ENCODE assay signal across 8 mouse cellular contexts in genomic region chr14:4182491-4183210, GRCm38 (mm10). TPM values are rescaled to one million over a fixed set of nuclear protein-coding genes. Genes with fewer than 3 reads are reported as not detected.
DNase-seq lines count a peak whose midpoint lies in the region; ATAC-seq lines count a peak whose summit lies in the region.
"Not testable (repeated sequence)": the region's sequence is repeated elsewhere in the genome, so short reads cannot be mapped to it uniquely, and the experiment has no call there.
"Had no signal": no experiment of that assay in that cellular context is flagged by ENCODE, and none has a peak within 500 bp of the region (broad histone marks: within the 10 kb centered on the region; RNA-seq: fewer than 3 reads in every experiment).

Gene Gm2974 (plus strand): TSS chr14:4182576.

- peak; percentile 16 to 35 for DNase-seq in cerebellum, postnatal 25 days
- DNase-seq in limb, embryonic 10.5 days (ENCODE audit: low spot score), result peak; percentile 26
- DNase-seq in midbrain, embryonic 10.5 days (ENCODE audit: low spot score), result peak; percentile 12
- DNase-seq in right cerebral cortex, adult 18-20 months, result peak; percentile 0

- not testable (repeated sequence) for H3K27me3 ChIP-seq in forebrain, embryonic 15.5 days; heart, embryonic 14.5 days (ENCODE audit: control insufficient read depth, insufficient read depth, low read length); intestine, embryonic 15.5 days (replicated peaks); limb, embryonic 10.5 days (ENCODE audit: low read depth, poor library complexity, severe bottlenecking); midbrain, embryonic 10.5 days (ENCODE audit: low read depth, poor library complexity, severe bottlenecking)

- H3K36me3 ChIP-seq in forebrain, embryonic 15.5 days; heart, embryonic 14.5 days (ENCODE audit: control insufficient read depth, insufficient read depth, low read length); intestine, embryonic 15.5 days; limb, embryonic 10.5 days; midbrain, embryonic 10.5 days: not testable (repeated sequence)

- ATAC-seq in forebrain, embryonic 15.5 days (replicated peaks); heart, embryonic 14.5 days (ENCODE audit: insufficient number of reproducible peaks, insufficient read depth, low FRiP score, low read depth); intestine, embryonic 15.5 days: not testable (repeated sequence)

- peak within 1 kb of the TSS; percentile 46 for H3K4me3 ChIP-seq in forebrain, embryonic 15.5 days
- H3K4me3 ChIP-seq in heart, embryonic 14.5 days (ENCODE audit: control insufficient read depth in 1 of 2, insufficient read depth in 1 of 2, low read depth in 1 of 2, low read length in 2 of 2), result peak within 1 kb of the TSS in 1 of 2 experiments; percentile 11; a peak in 2 of 4 replicates
- peak within 1 kb of the TSS; percentile 24 for H3K4me3 ChIP-seq in intestine, embryonic 15.5 days (replicated peaks)
- H3K4me3 ChIP-seq in limb, embryonic 10.5 days, result peak within 1 kb of the TSS; percentile 44
- peak within 1 kb of the TSS; percentile 52 for H3K4me3 ChIP-seq in midbrain, embryonic 10.5 days

- H3K9ac ChIP-seq in forebrain, embryonic 15.5 days (replicated peaks), result peak within 1 kb of the TSS; percentile 49
- not testable (repeated sequence) for H3K9ac ChIP-seq in heart, embryonic 14.5 days (ENCODE audit: low read length); intestine, embryonic 15.5 days

- 13% methylated on average over 32 of the region's 59 CpGs for WGBS in forebrain, embryonic 15.5 days
- WGBS in heart, embryonic 14.5 days, result 12% methylated on average over 39 of the region's 59 CpGs
- WGBS in intestine, embryonic 15.5 days, result 15% methylated on average over 43 of the region's 59 CpGs
- WGBS in limb, embryonic 10.5 days, result 13% methylated on average over 45 of the region's 59 CpGs
- 13% methylated on average over 41 of the region's 59 CpGs for WGBS in midbrain, embryonic 10.5 days

- H3K9me3 ChIP-seq in forebrain, embryonic 15.5 days; heart, embryonic 14.5 days (ENCODE audit: control insufficient read depth, low read length); intestine, embryonic 15.5 days; limb, embryonic 10.5 days (replicated peaks); midbrain, embryonic 10.5 days (replicated peaks): not testable (repeated sequence)

- H3K4me1 ChIP-seq in forebrain, embryonic 15.5 days; heart, embryonic 14.5 days (ENCODE audit: control insufficient read depth in 2 of 2, insufficient read depth in 2 of 2, low read length in 2 of 2); intestine, embryonic 15.5 days (replicated peaks); limb, embryonic 10.5 days; midbrain, embryonic 10.5 days: not testable (repeated sequence)

- H3K27ac ChIP-seq in forebrain, embryonic 15.5 days (replicated peaks); heart, embryonic 14.5 days (replicated peaks in 1 of 2; ENCODE audit: control insufficient read depth in 1 of 2, insufficient read depth in 1 of 2, low read depth in 2 of 2, low read length in 2 of 2); intestine, embryonic 15.5 days; limb, embryonic 10.5 days: not testable (repeated sequence)
- H3K27ac ChIP-seq in midbrain, embryonic 10.5 days (replicated peaks), result peak within 1 kb of the TSS; percentile 59

- peak within 1 kb of the TSS; percentile 69 for H3K4me2 ChIP-seq in forebrain, embryonic 15.5 days (replicated peaks)
- peak within 1 kb of the TSS; percentile 53 for H3K4me2 ChIP-seq in heart, embryonic 14.5 days (ENCODE audit: low read length)
- H3K4me2 ChIP-seq in intestine, embryonic 15.5 days (replicated peaks), result peak within 1 kb of the TSS; percentile 63

RNA-seq across cellular contexts. Expression of gene Gm2974, which starts in this region (rescaled TPM):
- polyA plus RNA-seq in forebrain, embryonic 15.5 days (2015; fragmentation: Nextera tagmentation; extraction: Ambion mirVana), result 5.9 and 7.2 TPM in 2 replicates
- polyA plus RNA-seq in heart, embryonic 14.5 days (2014; fragmentation: Nextera tagmentation; extraction: Ambion mirVana), result 0.26 and 0.27 TPM in 2 replicates
- 0.21 TPM in 1 of 2 replicates, not detected in the other for polyA plus RNA-seq in intestine, embryonic 15.5 days (2015; fragmentation: Nextera tagmentation; extraction: Ambion mirVana)
- polyA plus RNA-seq in limb, embryonic 10.5 days (2016; fragmentation: Nextera tagmentation; extraction: Ambion mirVana), result 0.16 and 0.59 TPM in 2 replicates
- polyA plus RNA-seq in midbrain, embryonic 10.5 days (2016; fragmentation: Nextera tagmentation; extraction: Ambion mirVana), result 0.81 and 1.5 TPM in 2 replicates
- polyA plus RNA-seq: spleen, adult 2 months had no signal

Comparison
In these comparisons a context has a peak if more than half of its experiments do, and no peak if none do; other contexts are left out.
1. Peak in DNase-seq and H3K4me3 ChIP-seq in limb, embryonic 10.5 days; RNA of the gene not detected or under 1 TPM.